Mouse (Mus musculus): ENCODE measurements at regions not wholly inside any gene's neighbourhood (a gene's known extent, or its start where the extent isn't known, plus 50 kb on each side); places are given as distances from the start of the nearest gene placed in this dataset.

GRCm38 (mm10) chr2:70914372-70914771, 88.8 kb upstream of the Tlk1 start:
- CTCF ChIA-PET: no interaction called here

- CTCF ChIA-PET: no interaction called here
Measured at GRCm38 (mm10) chr2:70909401-70909800, 83.9 kb upstream of the Tlk1 start.

- CTCF ChIA-PET: no interaction called here
Measured at GRCm38 (mm10) chr2:70908579-70908978, 83.1 kb upstream of the Tlk1 start.

- CTCF ChIA-PET: no interaction called here
Measured at GRCm38 (mm10) chr2:70906216-70906615, 80.7 kb upstream of the Tlk1 start.

GRCm38 (mm10) chr2:70904429-70904828, 78.9 kb upstream of the Tlk1 start:
- CTCF ChIA-PET: no interaction called here

GRCm38 (mm10) chr2:70902196-70902595, 76.7 kb upstream of the Tlk1 start:
- CTCF ChIA-PET: no interaction called here

- CTCF ChIA-PET: no interaction called here
Measured at GRCm38 (mm10) chr2:70901479-70901878, 76.0 kb upstream of the Tlk1 start.

GRCm38 (mm10) chr2:70899056-70899455, 73.5 kb upstream of the Tlk1 start:
- CTCF ChIA-PET: no interaction called here

GRCm38 (mm10) chr2:70898396-70898795, 72.9 kb upstream of the Tlk1 start:
- CTCF ChIA-PET: no interaction called here

- CTCF ChIA-PET: no interaction called here
Measured at GRCm38 (mm10) chr2:70897373-70897772, 71.8 kb upstream of the Tlk1 start.

GRCm38 (mm10) chr2:70889522-70890100, 64.1 kb upstream of the Tlk1 start:
- CTCF ChIA-PET: interaction anchor here (0.5 to 0.6 kb wide), 2 partner anchors 146 to 218 kb away, joined by 3 to 4 read pairs; no protein-coding TSS in a partner anchor

GRCm38 (mm10) chr2:70888840-70889469, 63.4 kb upstream of the Tlk1 start:
- CTCF ChIA-PET: interaction anchor here (0.5 to 0.6 kb wide), 3 partner anchors 75 to 219 kb away, joined by 3 to 4 read pairs (median 3); no protein-coding TSS in a partner anchor

GRCm38 (mm10) chr2:70886831-70887230, 61.3 kb upstream of the Tlk1 start:
- CTCF ChIA-PET: no interaction called here

- CTCF ChIA-PET: no interaction called here
Measured at GRCm38 (mm10) chr2:70885674-70886073, 60.1 kb upstream of the Tlk1 start.

GRCm38 (mm10) chr2:70877333-70878080, 52.0 kb upstream of the Tlk1 start:
- CTCF ChIA-PET: no interaction called here

GRCm38 (mm10) chr2:70876251-70876650, 50.7 kb upstream of the Tlk1 start:
- CTCF ChIA-PET: interaction anchor here (0.8 kb wide), 1 partner anchor 11 kb away, joined by 4 read pairs; no protein-coding TSS in a partner anchor
